Mouse (Mus musculus) ES-E14 (cell line): ENCODE results near the gene Mgat4a. TPM values are rescaled to one million over a fixed set of nuclear protein-coding genes. Genes with fewer than 3 reads are reported as not detected.
"Not testable (repeated sequence)": the region's sequence is repeated elsewhere in the genome, so short reads cannot be mapped to it uniquely, and the experiment has no call there.

ENCODE experiments used
- DNase-seq: peaks from one replicate; pipeline ENCODE4 v3.0.0-alpha.2; 2013; ENCODE audit warnings: low read depth, low spot score
- H3K27ac ChIP-seq: 2 replicates; pipeline ENCODE4 v1.5.1; 2012; ENCODE audit warnings: low read depth, mild to moderate bottlenecking, low read length, moderate library complexity, mixed read lengths; ENCODE audit not compliant: poor library complexity, insufficient read depth, severe bottlenecking
- H3K36me3 ChIP-seq: 2 replicates; pipeline ENCODE4 v1.6.1; 2012; ENCODE audit warnings: mild to moderate bottlenecking, low read length, moderate library complexity, mixed read lengths; ENCODE audit not compliant: control insufficient read depth, poor library complexity, insufficient read depth, severe bottlenecking
- H3K4me1 ChIP-seq, 2 experiments: fragments of 150-350 bp in 1 of 2; sonication (generic) in 1 of 2; 2 replicates each; pipeline ENCODE4 v1.6.1; 2012; ENCODE audit warnings: low read length in 2 of 2, mild to moderate bottlenecking in 1 of 2, mixed read lengths in 1 of 2; ENCODE audit not compliant: control insufficient read depth in 2 of 2, insufficient read depth in 2 of 2, poor library complexity in 1 of 2
- H3K4me3 ChIP-seq, 2 experiments: fragments of 150-350 bp in 1 of 2; sonication (generic) in 1 of 2; 2 replicates each; pipeline ENCODE4 v1.5.1; 2012; ENCODE audit warnings: low read length in 2 of 2, low read depth in 1 of 2, mild to moderate bottlenecking in 1 of 2, mixed read lengths in 1 of 2; ENCODE audit not compliant: insufficient read depth in 1 of 2, poor library complexity in 1 of 2, severe bottlenecking in 1 of 2
- H3K9ac ChIP-seq: 2 replicates; pipeline ENCODE4 v1.6.1; 2012; ENCODE audit warnings: low read depth, mild to moderate bottlenecking, low read length, mixed read lengths; ENCODE audit not compliant: poor library complexity, insufficient read depth, severe bottlenecking
- H3K9me3 ChIP-seq: fragments of 150-350 bp; sonication (generic); 2 replicates; pipeline ENCODE4 v1.6.1; 2012; ENCODE audit warnings: low read depth, mild to moderate bottlenecking, low read length; ENCODE audit not compliant: control insufficient read depth, insufficient read depth
- CHD2 ChIP-seq: IDR thresholded peaks from 2 replicates; pipeline ENCODE4 v1.6.1; 2014; ENCODE audit warnings: mild to moderate bottlenecking, low read depth, low read length, inconsistent platforms
- HCFC1 ChIP-seq: IDR thresholded peaks from 2 replicates; pipeline ENCODE4 v1.6.1; 2012; ENCODE audit warnings: low read length, inconsistent platforms, borderline replicate concordance; ENCODE audit not compliant: insufficient read depth
- MAFK ChIP-seq: IDR thresholded peaks from 2 replicates; pipeline ENCODE4 v1.6.1; 2014; ENCODE audit warnings: mild to moderate bottlenecking, low read depth, low read length, inconsistent platforms; ENCODE audit not compliant: insufficient read depth
- ZC3H11A ChIP-seq: IDR thresholded peaks from 2 replicates; pipeline ENCODE4 v1.6.1; 2012; ENCODE audit warnings: low read depth, mild to moderate bottlenecking, inconsistent platforms, low read length, borderline replicate concordance
- ZNF384 ChIP-seq: IDR thresholded peaks from 2 replicates; pipeline ENCODE4 v1.6.1; 2012; ENCODE audit warnings: low read depth, low read length, inconsistent platforms
- in situ Hi-C, 2 experiments: fragments of 600-800 bp; cut with MboI; formaldehyde crosslinking; loops; one replicate each; pipeline ENCODE4 v1.15.1; 2025; ENCODE audit warnings: low sequenced_read_pairs in 2 of 2, inconsistent platforms in 1 of 2; ENCODE audit not compliant: unreplicated experiment in 2 of 2
- total RNA-seq: library from RNA; depleted of rRNA; stranded (reverse); fragments of 300-350 nt; gene quantifications from 2 replicates; pipeline ENCODE4 v1.2.3, GENCODE M21; 2012

Gene Mgat4a
- total RNA-seq, 1 experiment = 9.8 TPM

- DNase-seq = no peak
- H3K9ac ChIP-seq = no peak overlapping the region
- peaks cover 0 to 3% of the 10 kb centered on the region in 2 experiments; a peak in 2 of 4 replicates for H3K4me1 ChIP-seq
- TF ChIP-seq HCFC1 (no peak), ZNF384 (no peak), ZC3H11A (no peak), CHD2 (no peak)
- no peaks in the 10 kb centered on the region for H3K9me3 ChIP-seq
- in situ Hi-C loops = no loop called here
- H3K36me3 ChIP-seq = no peaks in the 10 kb centered on the region
- no peak overlapping the region for H3K27ac ChIP-seq
- H3K4me3 ChIP-seq = no peak overlapping the region
Measured at GRCm38 (mm10) chr1:37503656-37504055, 37.2 kb downstream of the Mgat4a start.

- TF ChIP-seq CHD2 = no peak
- no peak for TF ChIP-seq ZC3H11A
- TF ChIP-seq HCFC1 = no peak
- TF ChIP-seq ZNF384 = no peak
- TF ChIP-seq MAFK = no peak
- H3K27ac ChIP-seq = no peak overlapping the region
- H3K36me3 ChIP-seq = no peaks in the 10 kb centered on the region
Measured at GRCm38 (mm10) chr1:37502354-37502753, 38.5 kb downstream of the Mgat4a start.

GRCm38 (mm10) chr1:37500723-37501122 is 40.1 kb downstream of the Mgat4a start:
- no peaks in the 10 kb centered on the region for H3K9me3 ChIP-seq
- no peak overlapping the region for H3K9ac ChIP-seq
- no peak for TF ChIP-seq CHD2
- TF ChIP-seq ZNF384 = no peak
- no peak for TF ChIP-seq ZC3H11A
- TF ChIP-seq MAFK = no peak
- no peak for TF ChIP-seq HCFC1
- DNase-seq = no peak
- no peak overlapping the region for H3K4me3 ChIP-seq
- no peak overlapping the region for H3K27ac ChIP-seq
- H3K36me3 ChIP-seq = no peaks in the 10 kb centered on the region
- peaks cover 0 to 3% of the 10 kb centered on the region in 2 experiments; a peak in 2 of 4 replicates for H3K4me1 ChIP-seq
- in situ Hi-C loops = no loop called here

More at GRCm38 (mm10) chr1:37502354-37502753, 38.5 kb downstream of the Mgat4a start:
- no peak overlapping the region for H3K4me3 ChIP-seq
- no peak overlapping the region for H3K9ac ChIP-seq
- H3K4me1 ChIP-seq = peaks cover 0 to 3% of the 10 kb centered on the region in 2 experiments; a peak in 2 of 4 replicates
- H3K9me3 ChIP-seq = no peaks in the 10 kb centered on the region
- no peak for DNase-seq
- in situ Hi-C loops = no loop called here

GRCm38 (mm10) chr1:37499395-37499794 is 41.4 kb downstream of the Mgat4a start:
- H3K36me3 ChIP-seq, H3K27ac ChIP-seq, H3K4me3 ChIP-seq, H3K9me3 ChIP-seq, H3K4me1 ChIP-seq, H3K9ac ChIP-seq, in situ Hi-C loops, DNase-seq: not testable (repeated sequence)

GRCm38 (mm10) chr1:37498911-37499310 is 41.9 kb downstream of the Mgat4a start:
- Histone ChIP-seq H3K4me1 (peaks cover 0 to 5% of the 10 kb centered on the region in 2 experiments; a peak in 2 of 4 replicates), H3K4me3 (no peak overlapping the region), H3K27ac (no peak overlapping the region), H3K36me3 (no peaks in the 10 kb centered on the region), H3K9me3 (no peaks in the 10 kb centered on the region), H3K9ac (no peak overlapping the region)
- TF ChIP-seq MAFK = no peak
- no peak for TF ChIP-seq ZNF384
- TF ChIP-seq HCFC1 = no peak
- no peak for TF ChIP-seq CHD2
- in situ Hi-C loops = no loop called here
- DNase-seq = no peak
